Mouse (Mus musculus) cerebellum, adult 18-20 months (tissue): ENCODE measurements around the gene Smg8.
"Not testable (repeated sequence)": the region's sequence is repeated elsewhere in the genome, so short reads cannot be mapped to it uniquely, and the experiment has no call there.

Experiments
- DNase-seq, 2 experiments: peaks; one replicate each; pipeline ENCODE4 v3.0.0; 2021

The Smg8 gene

DNA sequence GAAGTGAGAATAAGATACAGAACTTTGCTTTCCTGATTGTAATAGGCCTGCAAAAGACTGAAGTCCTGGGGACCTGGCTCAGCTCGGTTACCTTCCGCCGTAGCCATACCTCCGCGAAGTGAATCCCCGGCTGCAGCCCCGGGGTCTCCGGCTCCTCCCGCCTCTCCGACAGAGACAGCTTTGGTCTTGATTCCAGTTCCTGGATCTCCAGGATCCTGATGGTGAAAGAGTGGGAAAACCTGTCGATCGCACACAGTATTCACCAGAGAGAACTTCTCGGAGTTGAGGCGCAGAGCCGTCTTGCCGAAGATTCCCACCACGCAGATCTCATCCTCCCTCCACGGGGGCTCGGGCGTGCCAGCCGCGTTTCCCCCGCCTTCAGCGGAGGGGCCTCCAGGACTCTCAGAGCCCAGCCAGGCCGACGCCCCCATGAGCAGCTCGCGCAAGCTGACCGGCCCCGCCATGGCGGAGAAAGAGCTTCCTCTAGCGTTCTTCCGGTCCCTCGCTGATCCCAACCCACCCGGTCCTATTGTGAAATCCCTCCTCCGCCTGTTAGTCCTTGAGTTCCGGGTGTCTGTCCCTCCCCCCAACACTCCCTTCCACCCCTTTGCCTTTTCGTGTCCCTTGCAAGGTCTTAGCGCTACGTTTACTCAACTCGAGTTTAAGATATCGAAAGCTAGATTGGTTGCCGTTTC lies at the start of gene Smg8:
Smg8 (minus strand) TSS at position 485 of the 695 bp plus-strand sequence.
- peak; percentile 79 to 81 for DNase-seq

DNA sequence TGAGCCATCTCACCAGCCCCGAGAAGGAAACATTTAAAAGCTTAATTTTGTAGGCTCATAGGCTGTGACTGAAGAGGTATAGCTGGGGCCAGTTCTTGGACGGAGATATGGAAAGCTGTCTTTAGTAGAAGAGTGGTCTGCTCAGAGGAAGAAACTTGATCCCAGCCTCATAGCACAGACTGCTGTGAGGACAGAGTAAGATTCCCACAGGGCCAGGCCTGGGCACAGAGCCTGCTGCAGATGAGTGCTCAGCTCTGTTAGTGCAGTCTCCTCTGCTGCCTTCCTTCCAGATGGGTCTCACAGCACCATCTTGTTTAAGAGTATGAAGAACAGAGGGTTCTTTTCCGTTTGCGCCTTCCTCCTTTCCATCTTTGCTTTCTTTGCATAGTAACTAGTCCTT lies 49.7 kb upstream of the Smg8 start:
- no peak for DNase-seq

- peak; percentile 86 to 89 for DNase-seq
Measured at GRCm38 (mm10) chr11:87126824-87127816, 40.5 kb upstream of the Smg8 start, which contains the start of gene Trim37. Gene Trim37 (plus strand): TSS chr11:87127077.

DNA sequence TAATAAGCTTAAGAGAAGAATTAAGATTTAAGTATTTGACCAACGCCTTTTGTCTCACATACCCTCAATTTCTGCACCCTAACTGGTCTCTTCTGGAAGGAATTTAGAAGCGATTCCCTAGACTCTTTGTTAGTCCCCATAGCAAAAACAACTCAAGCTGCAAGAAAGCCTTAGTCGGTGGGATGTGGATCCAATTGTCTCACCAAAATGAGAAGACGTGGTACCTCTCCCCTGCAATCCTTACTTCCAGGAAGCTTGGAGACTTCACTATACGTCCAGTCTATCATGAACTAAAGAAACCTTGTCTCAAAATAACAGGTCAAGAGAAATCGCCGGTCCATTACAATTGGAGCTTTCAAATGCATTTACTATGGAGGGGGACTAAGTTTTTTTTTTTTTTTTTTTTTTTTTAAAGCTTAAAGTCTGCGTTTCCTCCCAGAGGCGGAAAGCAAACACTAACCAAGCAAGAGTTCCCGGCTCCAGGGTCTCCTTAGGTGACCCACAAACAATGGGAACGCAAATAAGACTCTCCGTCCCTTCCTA lies 39.8 kb upstream of the Smg8 start:
- DNase-seq: no peak

- DNase-seq: no peak
Measured at GRCm38 (mm10) chr11:87125562-87125961, 39.0 kb upstream of the Smg8 start.

- no peak for DNase-seq
Measured at GRCm38 (mm10) chr11:87121864-87122263, 35.3 kb upstream of the Smg8 start.

DNA sequence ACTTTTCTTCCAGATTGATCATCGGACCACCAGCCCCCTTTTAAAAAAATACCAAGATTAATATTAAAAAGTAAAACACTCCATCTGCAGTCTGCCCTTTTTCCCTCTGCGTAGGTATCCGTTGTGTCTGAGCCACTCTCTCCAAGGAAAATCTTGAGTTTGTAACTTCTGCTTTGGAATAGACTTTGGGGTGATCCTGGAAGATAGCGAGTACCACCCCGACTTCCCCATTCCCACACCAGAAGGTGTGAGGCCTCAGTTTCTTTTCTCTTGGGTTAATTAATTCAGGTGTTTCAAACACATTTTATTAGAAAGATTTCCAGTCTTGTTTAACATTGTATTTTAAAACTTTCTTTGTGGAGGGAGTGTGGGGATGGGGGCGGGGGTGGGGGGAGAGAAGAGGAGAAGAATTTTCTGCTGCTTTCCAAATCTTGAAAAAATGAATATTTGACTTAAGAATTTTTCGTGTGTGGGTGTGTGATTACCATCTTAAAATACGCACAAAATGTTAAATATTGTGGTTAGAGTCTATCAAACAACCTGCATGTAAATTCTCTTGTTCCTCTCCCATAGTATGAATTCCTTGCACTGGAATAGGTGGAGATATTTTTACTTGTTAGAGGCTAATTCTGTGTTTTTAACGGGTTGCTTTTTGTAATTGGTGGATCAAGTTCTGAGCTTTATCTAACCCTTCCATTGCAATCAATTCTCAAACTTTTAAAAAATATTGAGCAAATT lies 23.8 kb upstream of the Smg8 start:
- DNase-seq: no peak

GRCm38 (mm10) chr11:87109519-87110171 lies 23.1 kb upstream of the Smg8 start:
- peak; percentile 41 to 43 for DNase-seq

DNA sequence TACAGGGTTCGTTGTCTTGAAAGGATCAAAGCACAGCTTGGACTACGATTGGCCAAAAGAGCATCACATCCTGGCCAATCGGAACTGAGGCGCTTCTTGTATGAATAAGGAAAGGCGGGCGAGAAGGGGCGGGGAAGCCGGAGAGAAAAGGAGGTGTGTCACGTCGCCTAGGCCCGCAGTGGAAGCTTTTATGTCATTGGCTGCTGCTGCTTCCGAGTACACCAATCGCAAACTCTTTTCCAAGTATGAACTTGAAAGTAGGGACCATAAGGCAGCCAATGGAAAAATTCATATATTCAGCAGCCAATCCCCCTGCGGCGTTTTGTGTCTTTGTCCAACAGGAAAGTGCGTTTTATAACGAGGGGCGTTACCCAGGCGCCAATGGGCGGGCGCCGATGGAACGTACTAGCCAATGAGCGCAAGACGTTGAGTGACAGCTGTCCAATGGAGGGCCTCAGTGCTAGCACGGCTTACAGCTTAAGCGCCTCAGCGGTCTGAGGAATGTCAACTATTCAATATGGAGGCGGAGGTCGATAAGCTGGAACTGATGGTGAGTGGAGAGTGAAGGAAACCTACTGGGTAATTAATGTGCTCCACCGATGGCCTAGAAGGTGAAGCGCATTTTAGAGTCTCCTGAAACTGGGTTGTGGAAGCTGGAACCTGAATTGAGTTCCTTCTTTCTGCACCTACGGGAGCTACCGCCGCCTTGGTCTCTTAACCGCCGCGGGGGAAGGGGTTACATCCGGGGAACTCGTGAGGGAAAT lies 22.4 kb upstream of the Smg8 start, which contains the start of gene Ska2:
Ska2 (plus strand) TSS at position 480 of the 764 bp plus-strand sequence.
- DNase-seq: peak; percentile 94 to 98

- DNase-seq: no peak
Measured at GRCm38 (mm10) chr11:87108409-87108754, 21.8 kb upstream of the Smg8 start, which contains the start of gene Prr11. Gene Prr11 (minus strand): TSS chr11:87108708.

DNA sequence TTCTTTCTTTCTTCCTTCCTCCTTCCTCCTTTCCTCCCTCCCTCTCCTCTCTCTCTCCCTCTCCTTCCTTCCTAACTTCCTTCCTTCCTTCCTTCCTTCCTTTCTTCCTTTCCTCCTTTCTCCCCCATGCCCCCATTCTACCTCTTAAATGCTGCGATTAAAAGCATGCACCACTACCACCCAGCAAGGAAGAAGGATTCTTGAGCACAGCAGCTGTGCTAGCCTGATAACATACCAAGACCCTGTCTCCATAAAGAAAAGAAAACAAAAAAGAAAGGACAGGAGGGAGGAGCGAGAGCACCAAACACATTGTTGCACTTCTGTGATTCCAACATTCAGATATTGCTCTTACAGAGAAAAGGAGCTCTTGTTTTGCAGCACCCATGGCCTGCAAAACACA lies 568 bp upstream of the Smg8 start:
- no peak for DNase-seq

DNA sequence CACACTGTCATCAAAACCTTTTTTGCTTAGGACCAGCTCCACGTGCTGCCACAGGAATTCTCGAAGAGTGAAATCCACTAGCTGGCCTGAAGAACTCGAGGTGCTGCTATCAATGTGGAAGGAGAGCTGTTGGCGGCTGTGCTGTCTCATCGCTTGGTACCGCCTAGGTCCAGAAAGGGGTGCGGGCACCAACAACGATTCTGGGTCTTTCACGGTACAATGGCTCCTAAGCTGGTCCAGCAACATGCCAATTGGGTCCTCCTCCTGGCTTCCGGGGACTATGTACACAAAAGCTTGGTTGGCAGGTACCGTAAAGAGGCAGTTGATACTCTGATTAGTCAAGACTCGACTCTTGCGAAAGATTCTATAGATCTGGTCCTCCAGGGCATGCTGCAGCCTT lies 1.1 kb downstream of the Smg8 start:
- no peak for DNase-seq

- DNase-seq: no peak
Measured at GRCm38 (mm10) chr11:87083712-87084111, 2.9 kb downstream of the Smg8 start.

- peak; percentile 90 to 92 for DNase-seq
Measured at GRCm38 (mm10) chr11:87073866-87074440, 12.6 kb downstream of the Smg8 start, which contains the start of gene Gdpd1. Gene Gdpd1 (minus strand): TSS chr11:87074062.

DNA sequence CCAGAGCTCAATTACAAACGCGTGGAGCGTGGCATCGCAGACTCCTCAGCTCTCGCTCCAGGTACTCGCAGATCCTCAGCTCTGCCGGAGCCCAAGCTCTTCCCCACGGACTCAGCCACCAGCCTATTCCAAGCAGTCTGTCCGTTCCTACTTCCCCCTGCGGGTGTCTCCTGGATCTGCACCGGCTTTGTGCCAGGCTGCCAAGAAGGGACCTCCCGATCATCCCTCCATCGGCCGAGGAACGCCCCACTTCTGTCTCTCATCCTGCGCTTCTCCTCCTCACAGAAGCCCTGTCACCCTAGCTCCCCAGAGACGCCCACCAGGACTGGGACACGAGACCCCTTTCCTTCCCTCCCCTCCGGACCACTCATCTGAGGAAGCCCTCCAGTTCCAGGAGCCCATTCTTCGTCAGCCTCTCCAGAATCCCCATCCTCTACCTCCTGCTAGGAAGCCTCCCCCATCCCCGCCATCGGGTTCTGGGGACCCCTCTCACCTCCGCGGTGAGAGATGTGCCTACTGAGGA lies 13.2 kb downstream of the Smg8 start:
- peak; percentile 81 to 85 for DNase-seq

- no peak for DNase-seq
Measured at GRCm38 (mm10) chr11:87062087-87062486, 24.5 kb downstream of the Smg8 start.

DNA sequence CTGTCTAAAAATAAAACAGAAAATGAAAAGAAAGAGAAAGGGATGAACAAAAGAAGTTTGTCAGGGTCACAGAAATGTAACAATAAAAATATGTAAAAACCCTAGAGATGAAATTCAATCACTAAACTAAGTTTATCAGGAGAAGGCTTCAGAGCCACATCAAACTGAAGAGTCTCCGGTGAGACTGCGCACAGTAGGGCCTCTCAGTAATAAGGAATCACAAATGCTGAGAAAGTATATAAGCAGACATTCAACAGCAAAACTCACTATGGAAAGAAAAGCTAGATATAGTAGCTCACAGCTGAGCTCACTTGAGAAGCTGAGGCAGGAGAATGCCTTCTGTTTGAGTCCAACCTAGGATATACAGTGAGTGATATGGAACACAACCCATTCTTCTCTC lies 26.2 kb downstream of the Smg8 start:
- no peak for DNase-seq

DNA sequence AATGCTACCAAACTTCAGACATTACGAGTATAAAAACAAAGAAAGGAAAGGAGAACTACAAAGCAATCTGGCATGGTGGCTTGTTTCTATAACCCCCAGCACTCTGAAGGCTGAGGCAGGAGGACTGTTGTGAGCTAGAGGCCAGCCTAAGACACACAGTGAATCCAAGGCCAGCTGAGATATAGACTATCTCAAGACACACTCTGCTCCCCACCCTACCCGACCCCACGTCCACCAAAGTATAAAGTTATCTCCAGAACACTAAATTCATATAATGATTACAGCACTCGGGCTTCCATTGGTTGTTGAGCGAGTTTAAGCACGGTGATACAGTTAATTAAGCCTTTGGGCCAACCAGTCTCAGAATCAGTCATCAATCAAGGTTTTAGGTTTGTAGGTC lies 30.3 kb downstream of the Smg8 start:
- DNase-seq: no peak

DNA sequence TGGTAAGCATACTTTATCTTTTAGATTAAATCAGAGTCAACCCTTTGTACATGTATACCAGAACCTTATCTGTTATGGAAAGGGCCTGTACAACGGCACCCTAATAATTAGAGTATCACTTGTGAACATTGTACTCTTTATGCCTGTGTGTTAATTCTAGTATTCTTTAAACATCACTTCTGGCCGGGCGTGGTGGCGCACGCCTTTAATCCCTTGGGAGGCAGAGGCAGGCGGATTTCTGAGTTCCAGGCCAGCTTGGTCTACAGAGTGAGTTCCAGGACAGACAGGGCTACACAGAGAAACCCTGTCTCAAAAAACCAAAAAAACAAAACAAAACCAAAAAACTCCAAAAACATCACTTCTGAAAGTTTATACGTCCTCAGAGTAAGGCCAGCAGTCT lies 37.7 kb downstream of the Smg8 start:
- not testable (repeated sequence) for DNase-seq

DNA sequence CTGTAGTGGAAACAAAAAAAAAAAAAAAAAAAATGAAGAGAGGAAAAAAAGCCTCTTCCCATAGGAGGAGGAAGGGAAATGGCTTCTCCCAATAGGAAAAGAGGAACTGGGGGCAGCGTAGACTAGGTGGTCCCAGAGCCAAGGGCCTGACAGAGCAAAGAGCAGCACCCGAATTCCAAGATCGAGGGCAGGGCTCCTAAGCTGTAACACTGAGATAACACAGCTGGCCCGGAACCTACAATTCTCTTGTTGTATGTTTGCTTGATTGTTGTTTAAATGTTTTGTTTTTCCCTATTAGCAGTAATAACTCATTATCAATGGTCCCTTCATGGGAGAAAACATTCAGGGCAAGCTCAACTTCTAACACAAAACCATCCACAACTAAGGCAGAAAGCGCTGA lies 39.6 kb downstream of the Smg8 start:
- no peak for DNase-seq

- no peak for DNase-seq
Measured at GRCm38 (mm10) chr11:87043052-87043451, 43.5 kb downstream of the Smg8 start.
